Mouse (Mus musculus): ENCODE measurements around the gene Bnip3.

The Bnip3 gene

GRCm38 (mm10) chr7:138843421-138843820, 65.9 kb downstream of the Bnip3 start:
- DNase-seq = no peak

GRCm38 (mm10) chr7:138841436-138842151, 67.7 kb downstream of the Bnip3 start:
- no peak for DNase-seq
